Mouse (Mus musculus): ENCODE measurements at regions not wholly inside any gene's neighbourhood (a gene's known extent, or its start where the extent isn't known, plus 50 kb on each side); places are given as distances from the start of the nearest gene placed in this dataset.
A peak's percentile ranks its signal among the peaks of the same experiment; 100 is the strongest.

DNA sequence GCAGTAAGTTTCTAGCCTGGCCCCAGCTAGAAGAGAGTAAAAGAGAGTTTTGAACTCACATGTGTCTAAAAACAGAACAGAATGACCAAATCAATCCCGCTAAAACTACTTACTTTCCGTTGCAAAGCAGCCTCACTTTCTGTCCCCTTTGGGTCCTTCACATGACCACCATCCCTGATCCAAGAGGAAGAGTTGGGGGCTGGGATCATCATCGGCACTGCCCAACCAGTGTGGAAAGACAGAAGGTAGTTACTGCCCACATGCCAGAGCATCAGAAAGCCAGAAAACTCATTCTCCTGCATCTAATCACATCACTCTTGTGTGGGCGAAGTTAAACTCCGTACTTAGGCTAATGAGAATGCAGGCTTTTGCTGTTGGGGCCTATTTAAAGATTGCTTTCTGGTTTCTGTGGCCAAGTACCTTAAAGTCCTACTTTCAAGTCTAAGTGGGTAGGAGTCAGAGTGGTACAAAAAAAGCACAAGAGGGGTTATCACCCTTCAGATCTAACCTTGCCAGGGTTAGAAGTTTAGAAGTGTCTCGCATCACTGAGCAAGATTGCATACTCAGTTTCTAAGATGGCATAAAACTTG lies 184.0 kb upstream of the Cited2 start:
- no peak for DNase-seq (ENCODE audit: extremely low read depth, insufficient read length, low spot score)

GRCm38 (mm10) chr10:17540404-17541375 lies 182.3 kb upstream of the Cited2 start:
- no peak for DNase-seq (ENCODE audit: extremely low read depth, insufficient read length, low spot score)

GRCm38 (mm10) chr10:17542104-17542846 lies 180.7 kb upstream of the Cited2 start:
- no peak for DNase-seq (ENCODE audit: extremely low read depth, insufficient read length, low spot score)

- DNase-seq (ENCODE audit: extremely low read depth, insufficient read length, low spot score) = no peak
Observed at GRCm38 (mm10) chr10:17542847-17543421, 180.1 kb upstream of the Cited2 start.

DNA sequence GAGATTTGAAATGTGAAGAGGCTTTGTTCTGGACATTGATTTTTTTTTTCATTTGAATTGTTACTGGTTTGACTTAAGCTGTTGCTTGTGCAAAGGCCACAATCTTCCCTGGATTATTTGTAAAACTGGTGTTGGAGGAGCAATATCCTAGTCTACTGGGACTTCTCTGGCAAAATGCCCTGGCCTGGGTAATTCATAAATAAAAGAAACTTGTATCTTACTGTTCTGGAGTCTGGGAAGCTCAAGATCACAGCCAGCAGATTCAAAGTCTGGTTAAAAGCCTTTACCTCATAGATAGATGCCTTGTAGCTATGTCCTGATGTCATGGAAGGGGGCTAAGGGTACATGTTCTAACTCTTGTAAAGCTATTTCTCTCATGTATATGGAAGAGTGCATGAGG lies 177.7 kb upstream of the Cited2 start:
- no peak for DNase-seq (ENCODE audit: extremely low read depth, insufficient read length, low spot score)

DNA sequence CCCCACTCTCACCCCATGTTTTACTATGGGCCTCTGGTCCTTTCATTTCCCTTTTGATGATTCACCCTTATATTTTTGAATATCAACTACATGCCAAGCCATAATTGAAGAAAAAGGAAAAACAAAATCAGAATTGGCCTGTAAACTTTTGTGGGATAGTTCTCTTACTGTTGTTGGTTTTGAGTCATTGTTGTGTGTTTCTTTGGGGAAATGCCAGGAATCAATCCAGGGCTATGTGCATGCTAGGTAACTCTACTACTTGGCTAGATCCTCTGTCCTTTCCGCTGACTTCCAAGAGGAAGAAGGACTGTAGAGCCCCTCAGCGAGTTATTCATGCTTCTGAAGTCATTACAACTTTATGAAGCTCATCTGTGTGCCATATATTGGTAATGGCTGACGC lies 175.0 kb upstream of the Cited2 start:
- DNase-seq (ENCODE audit: extremely low read depth, insufficient read length, low spot score) = peak; percentile 31

- DNase-seq (ENCODE audit: extremely low read depth, insufficient read length, low spot score) = peak; percentile 62
Observed at GRCm38 (mm10) chr10:17548629-17549580, 174.1 kb upstream of the Cited2 start.

DNA sequence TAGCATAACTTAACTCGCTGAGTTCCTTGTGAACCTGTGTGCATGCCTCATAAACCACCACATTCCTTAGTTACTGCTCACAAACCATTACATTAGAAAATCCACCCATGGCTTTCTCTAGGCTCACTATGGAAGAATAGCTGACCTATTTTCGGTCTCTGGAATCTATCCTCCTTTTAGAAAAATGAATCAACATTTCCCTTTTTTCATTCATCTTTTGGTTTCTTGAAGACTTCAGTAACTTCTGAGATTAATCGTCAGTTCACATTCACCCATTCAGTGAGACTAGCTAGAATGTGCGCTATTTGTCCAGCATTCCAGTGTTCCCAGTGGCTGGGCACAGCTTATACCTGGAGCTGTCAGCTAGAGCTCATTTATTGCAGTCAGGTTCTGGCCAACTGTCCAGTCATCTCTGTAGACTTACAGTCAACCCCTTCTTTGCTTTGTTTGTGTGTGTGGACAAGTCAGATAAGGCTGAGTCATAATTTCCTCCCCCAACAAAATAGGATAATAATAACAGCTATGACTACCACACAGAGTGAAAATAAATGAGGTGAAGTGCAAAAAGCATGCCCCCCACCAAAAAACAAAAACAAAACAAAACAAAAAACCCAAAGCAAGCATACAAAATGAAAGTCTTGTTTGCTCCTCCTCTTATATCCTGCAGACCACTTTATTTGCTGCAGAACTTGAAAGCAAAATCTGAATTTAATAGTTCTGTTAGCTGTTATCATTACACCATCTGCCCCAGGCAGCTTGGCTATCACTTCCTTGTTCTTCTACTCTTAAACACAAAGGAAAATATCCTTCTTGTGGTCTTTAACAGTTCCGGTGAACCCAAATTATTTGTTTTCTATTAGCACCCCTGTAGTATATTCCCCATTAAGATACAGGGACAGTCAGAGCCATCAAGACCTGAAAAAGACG lies 173.0 kb upstream of the Cited2 start:
- peak; percentile 64 for DNase-seq (ENCODE audit: extremely low read depth, insufficient read length, low spot score)

GRCm38 (mm10) chr10:17550638-17551013 lies 172.4 kb upstream of the Cited2 start:
- no peak for DNase-seq (ENCODE audit: extremely low read depth, insufficient read length, low spot score)

- no peak for DNase-seq (ENCODE audit: extremely low read depth, insufficient read length, low spot score)
Observed at GRCm38 (mm10) chr10:17551869-17552268, 171.1 kb upstream of the Cited2 start.

DNA sequence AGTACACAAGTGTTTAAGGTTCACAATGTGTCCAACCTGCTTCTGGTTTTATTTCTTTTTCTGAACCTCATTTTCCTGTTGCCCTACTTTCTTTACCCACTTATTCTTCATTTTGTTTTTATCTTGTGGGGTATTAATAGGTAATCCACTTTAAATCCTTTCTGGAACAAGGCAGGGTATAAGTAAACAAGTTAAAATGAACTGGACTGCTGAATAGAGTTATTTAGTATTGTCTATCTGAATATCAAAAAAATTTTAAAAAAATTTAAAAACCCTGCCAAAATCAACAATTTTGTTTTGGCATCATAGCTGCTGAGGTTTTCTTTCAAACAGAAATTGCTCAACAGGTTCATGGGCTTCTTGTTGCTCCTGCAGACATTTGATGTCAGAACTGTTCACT lies 170.7 kb upstream of the Cited2 start:
- no peak for DNase-seq (ENCODE audit: extremely low read depth, insufficient read length, low spot score)

- DNase-seq (ENCODE audit: extremely low read depth, insufficient read length, low spot score) = no peak
Observed at GRCm38 (mm10) chr10:17556391-17556790, 166.6 kb upstream of the Cited2 start.

DNA sequence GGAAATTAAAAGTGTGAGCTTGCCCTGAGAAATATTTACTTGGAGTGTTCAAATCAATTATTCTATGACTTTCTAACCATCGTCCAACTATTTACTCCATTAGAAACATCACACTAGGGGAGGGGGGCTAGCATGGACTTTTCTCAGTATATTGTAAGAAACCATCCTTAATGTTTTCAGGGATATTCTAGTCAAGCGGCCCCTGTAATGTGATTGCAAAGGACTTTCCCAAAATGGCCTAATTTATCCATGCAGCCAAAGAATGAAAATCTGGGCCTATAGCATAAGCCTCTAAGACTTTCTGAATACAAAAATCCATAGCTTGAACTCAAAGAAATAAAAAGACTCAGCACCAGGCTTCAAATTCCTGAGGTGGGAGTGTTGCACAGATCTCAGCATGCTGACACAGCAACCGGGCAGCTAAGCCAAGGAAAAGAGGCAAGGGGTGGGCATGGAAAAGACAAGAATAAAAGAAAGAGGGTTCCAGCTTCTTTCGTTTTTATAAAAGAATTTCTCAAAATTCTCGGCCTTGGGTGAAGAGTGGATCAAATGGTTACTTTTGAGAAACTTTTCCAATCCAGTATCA lies 163.6 kb upstream of the Cited2 start:
- DNase-seq (ENCODE audit: extremely low read depth, insufficient read length, low spot score) = no peak

- DNase-seq (ENCODE audit: extremely low read depth, insufficient read length, low spot score) = no peak
Observed at GRCm38 (mm10) chr10:17559980-17560379, 163.0 kb upstream of the Cited2 start.

GRCm38 (mm10) chr10:17561466-17561865 lies 161.6 kb upstream of the Cited2 start:
- no peak for DNase-seq (ENCODE audit: extremely low read depth, insufficient read length, low spot score)

GRCm38 (mm10) chr10:17561977-17562376 lies 161.0 kb upstream of the Cited2 start:
- DNase-seq (ENCODE audit: extremely low read depth, insufficient read length, low spot score) = no peak

DNA sequence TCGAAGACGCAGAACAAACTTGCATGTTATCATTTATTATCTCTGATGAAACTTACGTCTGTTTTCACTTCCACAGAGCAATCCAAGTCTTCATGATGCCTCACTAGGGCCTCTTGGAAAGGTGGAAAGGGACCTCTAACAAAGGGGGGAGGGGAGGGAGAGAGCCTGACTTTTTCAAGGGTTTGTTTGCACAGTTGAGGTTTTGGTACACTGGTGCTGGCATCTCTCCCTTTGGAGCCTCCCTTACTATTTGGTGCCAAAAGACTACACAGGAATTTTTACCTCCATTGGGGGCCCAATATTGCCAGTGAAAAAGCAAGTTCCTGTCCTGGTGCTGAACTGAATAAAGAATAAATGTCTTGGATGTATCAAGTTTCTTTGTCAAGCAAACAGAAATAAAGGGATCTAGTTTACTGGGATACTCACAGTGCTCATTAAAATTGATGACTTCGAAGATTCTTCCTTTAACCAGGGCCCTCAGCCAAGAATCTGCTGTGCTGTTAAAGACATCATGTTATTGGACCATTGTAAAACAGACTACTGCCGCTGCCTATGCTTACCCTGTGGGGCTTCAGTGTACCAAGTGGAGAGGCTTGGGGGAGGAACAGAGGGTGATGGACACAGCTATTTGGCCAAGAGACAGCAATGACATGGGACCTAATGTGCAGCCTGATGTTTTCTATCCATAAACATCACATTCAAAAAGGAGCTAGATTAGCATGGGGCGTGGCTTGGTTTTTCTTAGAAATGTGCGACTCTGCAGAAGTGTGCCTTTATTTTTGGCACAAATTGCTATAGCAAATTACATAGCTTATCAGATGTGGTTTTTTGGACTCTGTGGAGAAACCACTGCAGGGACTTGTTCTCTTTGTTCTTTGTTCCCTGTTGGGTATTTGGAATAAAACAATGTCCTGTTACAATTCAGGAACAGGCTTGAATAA lies 160.3 kb upstream of the Cited2 start:
- DNase-seq (ENCODE audit: extremely low read depth, insufficient read length, low spot score) = peak; percentile 35

All from 3134 (cell line).